Mouse (Mus musculus) skeletal muscle tissue, postnatal 0 days (tissue): ENCODE measurements around the gene Clcn7. TPM values are rescaled to one million over a fixed set of nuclear protein-coding genes. Genes with fewer than 3 reads are reported as not detected.

ENCODE experiments used
- polyA plus RNA-seq: library from polyadenylated mRNA; unstranded; fragments of >200 nt; fragmentation: Nextera tagmentation; extraction: Ambion mirVana; gene quantifications from 2 replicates; pipeline ENCODE4 v1.2.1, GENCODE M21; 2015

The Clcn7 gene
- polyA plus RNA-seq, result 9.3 and 9.6 TPM in 2 replicates

DNA sequence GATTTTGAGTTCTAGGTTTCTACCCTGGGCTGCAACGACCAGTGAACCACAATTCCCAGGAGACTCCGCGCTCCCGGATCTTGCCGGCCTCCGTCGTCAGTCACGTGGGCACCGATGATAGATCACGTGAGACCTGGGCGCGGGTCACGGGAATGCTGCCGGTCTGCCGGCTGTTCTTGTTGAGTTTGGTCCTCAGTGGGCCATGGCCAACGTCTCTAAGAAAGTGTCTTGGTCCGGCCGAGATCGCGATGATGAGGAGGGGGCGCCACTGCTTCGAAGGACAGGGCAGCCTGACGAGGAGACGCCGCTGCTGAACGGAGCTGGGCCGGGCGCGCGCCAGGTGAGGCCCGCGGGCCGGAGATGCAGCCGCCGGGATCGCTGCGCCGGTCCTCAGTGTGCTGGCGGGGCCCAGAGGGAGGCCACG, at the start of gene Clcn7:
Gene Clcn7, plus strand, starts transcription at position 117 of the 424 bp plus-strand sequence.

DNA sequence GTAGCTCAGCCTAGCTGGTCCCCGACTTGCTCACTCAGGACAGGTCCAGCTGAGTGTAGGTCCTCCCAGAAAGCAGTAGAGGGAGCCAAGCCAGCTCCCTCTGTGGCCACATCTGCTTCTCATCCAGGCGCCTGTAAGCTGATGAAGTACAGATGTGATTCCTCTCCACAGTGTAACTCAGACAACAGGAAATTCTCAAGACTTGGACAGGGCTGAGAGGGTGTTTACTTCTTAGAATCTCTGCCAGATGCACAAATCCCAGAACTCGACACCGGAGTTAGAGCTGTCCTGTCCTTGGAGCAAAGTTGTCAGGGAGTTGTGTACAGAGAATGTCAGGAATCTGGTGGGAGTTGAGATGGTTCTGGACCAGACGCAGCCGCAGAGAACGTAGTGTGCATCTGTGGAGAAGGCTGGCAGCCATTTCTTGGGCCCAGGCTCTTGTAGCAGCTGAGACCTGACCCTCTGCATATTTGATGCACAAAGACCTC, 49.7 kb upstream of the Clcn7 start, which contains the start of gene Tmem204:
Gene Tmem204, minus strand, starts transcription at position 148 of the 488 bp plus-strand sequence.

DNA sequence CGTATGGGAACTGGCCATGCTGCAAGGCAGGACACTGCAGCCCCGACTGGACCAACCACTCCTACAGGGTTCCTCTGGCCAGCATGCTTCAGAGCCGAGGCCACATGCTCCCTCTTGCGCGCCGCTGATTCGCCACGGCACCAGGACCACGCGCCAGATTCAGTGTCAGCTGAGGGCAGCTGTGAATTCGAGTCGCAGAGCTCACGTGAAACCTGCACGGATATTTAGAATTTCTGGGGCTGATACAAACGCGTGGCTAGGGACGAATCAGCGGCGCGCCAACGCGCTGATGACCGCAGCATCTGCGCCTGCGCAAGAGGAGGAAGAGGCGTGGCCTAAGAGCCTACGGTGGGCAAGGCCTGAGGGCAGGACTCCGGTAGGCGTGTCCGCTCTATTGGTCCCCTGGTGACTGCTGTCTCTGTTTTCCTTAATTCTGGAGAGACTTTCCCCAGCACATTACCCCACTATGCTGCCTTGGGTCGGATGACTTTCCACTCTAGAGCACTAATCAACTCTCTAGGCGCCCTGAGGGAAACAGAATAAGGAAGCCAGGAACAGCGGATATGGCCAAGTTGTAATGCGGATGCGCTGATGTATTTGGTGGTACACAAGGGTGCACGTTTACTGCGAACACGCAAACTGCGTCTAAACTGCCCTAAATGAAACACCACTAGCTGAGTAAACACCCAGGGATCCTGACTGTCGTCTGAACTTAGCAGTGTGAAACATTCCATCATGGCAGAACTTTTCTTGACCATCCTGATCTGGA, 17.3 kb upstream of the Clcn7 start, which contains the start of gene Telo2:
Gene Telo2, minus strand, starts transcription at position 304 of the 769 bp plus-strand sequence.

DNA sequence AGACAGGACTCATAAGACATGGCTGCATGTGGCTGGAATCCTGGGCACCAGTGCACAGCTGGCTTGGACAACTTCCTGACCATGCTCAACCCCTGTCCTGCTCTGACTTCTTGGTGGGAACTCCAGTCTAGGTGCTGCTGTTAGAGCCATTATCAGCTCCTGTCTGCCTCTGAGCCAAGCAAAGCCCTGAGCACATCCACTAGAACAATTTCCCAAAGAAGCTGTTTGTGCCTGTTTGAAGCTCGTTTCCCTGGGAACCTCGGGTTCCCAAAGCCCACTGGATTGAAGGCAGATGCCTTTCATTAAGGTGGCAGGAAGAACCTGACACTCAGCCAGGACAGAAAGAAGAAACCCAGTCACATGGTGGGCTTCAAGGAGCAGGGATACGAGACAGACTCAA, 12.8 kb upstream of the Clcn7 start, which contains the start of gene Ptx4:
Gene Ptx4, plus strand, starts transcription at position 355 of the 400 bp plus-strand sequence.

DNA sequence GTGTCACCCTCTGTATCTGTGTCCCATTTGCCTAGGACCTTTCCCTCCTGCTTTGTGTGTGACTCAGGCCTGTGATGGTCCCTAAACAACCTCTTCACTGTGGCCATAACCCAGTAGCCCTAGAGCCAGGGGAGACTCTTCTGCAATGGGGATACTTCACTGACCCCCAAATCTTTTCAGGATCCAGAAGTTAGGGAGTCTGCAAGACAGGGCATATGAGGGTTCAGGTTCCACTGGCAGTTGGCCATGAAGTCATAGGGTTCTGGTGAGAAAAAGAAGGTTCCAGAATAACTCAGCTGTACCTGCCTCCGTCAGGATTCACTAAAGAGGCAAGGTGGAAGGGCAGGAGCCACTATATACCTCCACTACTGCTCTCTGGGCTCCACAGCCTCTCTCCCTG, 29.0 kb downstream of the Clcn7 start, which contains the start of gene Ccdc154:
Gene Ccdc154, plus strand, starts transcription at position 301 of the 400 bp plus-strand sequence.

DNA sequence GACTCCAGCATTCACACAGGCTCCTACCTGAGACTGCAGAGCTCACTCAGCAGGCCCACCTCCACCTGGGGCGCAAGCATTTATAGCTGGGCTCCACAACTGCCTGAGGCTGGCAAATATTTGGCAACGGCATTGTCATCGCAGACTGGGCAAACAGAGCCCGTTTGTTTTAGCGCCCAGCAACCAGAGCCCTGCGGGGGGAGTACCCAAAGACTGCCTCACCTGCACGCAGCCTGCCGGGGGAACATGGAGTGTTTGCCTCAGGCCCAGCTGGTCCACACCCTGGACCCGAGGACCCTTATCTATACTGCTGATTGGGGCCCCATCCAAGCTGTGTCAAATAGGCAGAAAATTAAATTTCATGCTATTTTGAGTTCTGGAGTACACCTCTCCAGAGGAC, 42.2 kb downstream of the Clcn7 start, which contains the start of gene Gm38655:
Gene Gm38655, minus strand, starts transcription at position 61 of the 400 bp plus-strand sequence.

DNA sequence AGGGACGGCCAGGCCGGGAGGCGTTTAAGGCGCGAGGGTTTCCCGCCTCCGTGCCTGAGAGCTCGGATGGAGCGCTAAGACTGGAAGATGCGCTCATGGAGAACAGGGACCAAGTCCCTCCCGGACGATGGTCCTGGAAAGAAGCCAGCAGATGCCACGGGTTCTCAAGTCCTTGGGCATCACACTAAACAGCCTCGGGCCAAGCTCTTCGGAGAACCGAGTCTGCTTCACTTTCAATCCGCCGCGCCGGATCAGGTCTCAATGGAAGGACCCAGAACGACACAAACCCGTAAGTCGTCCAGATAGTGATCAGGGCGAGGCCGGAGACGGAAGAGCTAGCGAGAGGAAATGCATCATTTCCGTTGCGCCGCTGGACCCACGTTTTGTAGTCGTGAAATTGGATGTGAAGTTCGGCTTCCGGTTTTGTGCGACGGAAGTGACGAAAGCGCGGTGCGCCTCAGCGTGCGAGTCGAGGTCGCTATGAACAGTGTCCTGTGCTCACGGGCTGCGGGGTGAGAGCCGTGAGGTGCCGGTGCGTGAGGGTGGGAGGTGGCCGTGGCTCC, 51.0 kb downstream of the Clcn7 start, which contains the start of gene BC003965:
Gene BC003965, plus strand, starts transcription at position 426 of the 563 bp plus-strand sequence.

DNA sequence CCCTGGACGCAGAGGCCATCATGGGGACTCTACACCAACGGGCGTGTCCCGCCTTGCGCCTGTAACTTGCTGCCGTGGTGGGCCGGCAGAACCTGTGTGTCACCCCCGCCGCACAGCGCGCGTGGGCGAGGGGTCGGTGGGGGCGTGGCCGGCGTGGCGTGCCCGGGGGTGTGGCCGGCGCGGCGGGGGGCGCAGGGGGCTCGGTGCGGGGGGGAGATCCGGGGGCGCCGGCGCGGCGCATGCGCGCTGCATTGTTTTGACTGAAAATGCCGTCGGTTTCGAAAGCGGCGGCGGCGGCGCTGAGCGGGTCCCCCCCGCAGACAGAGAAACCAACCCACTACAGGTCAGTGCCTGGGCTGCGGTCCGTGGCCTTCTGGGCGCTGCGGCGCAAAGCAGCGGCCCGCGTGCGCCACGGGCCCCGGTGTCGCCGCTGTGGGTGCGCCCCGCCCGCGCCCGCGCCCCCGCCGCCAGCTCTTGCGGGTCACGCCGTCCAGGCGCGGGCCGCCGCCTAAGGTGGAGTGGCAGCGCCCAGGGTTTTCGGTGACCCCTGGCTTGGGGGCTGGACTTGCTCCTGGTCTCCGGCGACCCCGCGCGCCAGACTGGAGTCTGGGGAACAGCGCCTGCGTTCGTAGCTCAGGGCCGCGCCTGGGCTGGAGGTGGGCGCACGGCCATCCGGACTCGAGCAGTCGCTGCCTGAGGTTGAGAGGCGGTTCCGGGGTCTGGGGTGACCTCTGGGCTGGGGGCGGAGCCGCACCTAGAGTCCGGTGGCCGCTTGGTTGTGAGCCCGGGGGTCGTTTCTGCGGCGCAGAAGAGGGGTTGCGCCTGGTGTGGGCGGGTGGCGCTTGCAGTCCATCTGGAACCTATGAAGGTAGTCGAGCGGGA, 55.2 kb downstream of the Clcn7 start, which contains the start of gene Unkl:
Gene Unkl, plus strand, starts transcription at position 248 of the 882 bp plus-strand sequence.

Other genes starting within 250 kb of the Clcn7 start
- gene Nubp2, start 247.0 kb upstream of the Clcn7 start, polyA plus RNA-seq, result 21.2 and 24.8 TPM in 2 replicates
- gene Spsb3, start 246.7 kb upstream of the Clcn7 start, polyA plus RNA-seq, result 36.7 and 37.8 TPM in 2 replicates
- gene Eme2, start 238.3 kb upstream of the Clcn7 start, polyA plus RNA-seq, result 18.2 and 18.6 TPM in 2 replicates
- gene Mrps34, start 238.3 kb upstream of the Clcn7 start, polyA plus RNA-seq, result 185 and 189 TPM in 2 replicates
- 22.1 and 25.2 TPM in 2 replicates for gene Nme3, start 236.9 kb upstream of the Clcn7 start, polyA plus RNA-seq
- 11.9 and 12.0 TPM in 2 replicates for gene Mapk8ip3, start 196.4 kb upstream of the Clcn7 start, polyA plus RNA-seq
- gene Jpt2, start 172.7 kb upstream of the Clcn7 start, polyA plus RNA-seq, result 20.1 and 26.9 TPM in 2 replicates
- gene Cramp1l, start 117.6 kb upstream of the Clcn7 start, polyA plus RNA-seq, result 2.9 TPM in 2 replicates
- 3.8 and 4.4 TPM in 2 replicates for gene Ift140, start 117.3 kb upstream of the Clcn7 start, polyA plus RNA-seq
- gene Tmem204, start 49.8 kb upstream of the Clcn7 start, polyA plus RNA-seq, result 13.6 and 14.9 TPM in 2 replicates
- 19.1 and 19.4 TPM in 2 replicates for gene Telo2, start 17.4 kb upstream of the Clcn7 start, polyA plus RNA-seq
- 1.2 and 3.2 TPM in 2 replicates for gene Ptx4, start 12.6 kb upstream of the Clcn7 start, polyA plus RNA-seq
- gene Ccdc154, start 29.1 kb downstream of the Clcn7 start, polyA plus RNA-seq, result 0.05 TPM in 1 of 2 replicates, not detected in the other
- gene Gm38655, start 42.1 kb downstream of the Clcn7 start, polyA plus RNA-seq, result not detected in 2 replicates
- gene BC003965, start 51.2 kb downstream of the Clcn7 start, polyA plus RNA-seq, result 28.3 and 29.6 TPM in 2 replicates
- 3.0 and 3.6 TPM in 2 replicates for gene Unkl, start 55.0 kb downstream of the Clcn7 start, polyA plus RNA-seq
- gene Gnptg, start 106.7 kb downstream of the Clcn7 start, polyA plus RNA-seq, result 23.0 and 24.0 TPM in 2 replicates
- gene Tsr3, start 106.8 kb downstream of the Clcn7 start, polyA plus RNA-seq, result 38.4 TPM in 2 replicates
- gene Baiap3, start 123.0 kb downstream of the Clcn7 start, polyA plus RNA-seq, result 0.23 TPM in 1 of 2 replicates, not detected in the other
- gene Ube2i, start 141.2 kb downstream of the Clcn7 start, polyA plus RNA-seq, result 216 and 238 TPM in 2 replicates
- gene Prss34, start 165.0 kb downstream of the Clcn7 start, polyA plus RNA-seq, result 10.4 and 15.0 TPM in 2 replicates
- not detected in 2 replicates for gene Prss28, start 175.3 kb downstream of the Clcn7 start, polyA plus RNA-seq
- not detected in 2 replicates for gene Prss29, start 185.3 kb downstream of the Clcn7 start, polyA plus RNA-seq
- 11.2 and 11.8 TPM in 2 replicates for gene Tpsab1, start 212.2 kb downstream of the Clcn7 start, polyA plus RNA-seq
- gene Tpsb2, start 232.9 kb downstream of the Clcn7 start, polyA plus RNA-seq, result 500 and 756 TPM in 2 replicates
- 1.5 and 2.4 TPM in 2 replicates for gene Tpsg1, start 235.9 kb downstream of the Clcn7 start, polyA plus RNA-seq